Mouse (Mus musculus): Measurements from ENCODE around the gene Grasp.

Gene Grasp

GRCm38 (mm10) chr15:101248029-101248710 lies 24.2 kb downstream of the Grasp start:
- DNase-seq, result no peak

GRCm38 (mm10) chr15:101250220-101250800 lies 26.3 kb downstream of the Grasp start:
- no peak for DNase-seq

GRCm38 (mm10) chr15:101251930-101252329 lies 27.9 kb downstream of the Grasp start:
- DNase-seq, result no peak

GRCm38 (mm10) chr15:101252614-101253013 lies 28.6 kb downstream of the Grasp start:
- no peak for DNase-seq

DNA sequence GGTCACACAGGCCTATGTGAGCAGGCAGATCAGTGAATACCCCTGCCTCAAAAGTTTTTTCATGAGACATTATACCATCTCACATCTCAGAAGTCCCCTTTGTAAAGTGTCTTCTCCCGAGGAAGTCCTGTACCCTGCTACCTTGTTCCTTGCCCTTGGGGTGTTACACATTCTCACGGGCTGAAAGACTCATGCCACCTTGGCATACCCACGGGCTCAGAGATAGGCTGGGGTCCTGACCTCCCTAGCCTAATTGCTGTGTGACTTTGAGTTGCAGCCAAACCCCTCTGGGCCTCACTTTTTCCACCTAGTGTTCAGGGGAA lies 29.5 kb downstream of the Grasp start:
- no peak for DNase-seq

- peak; percentile 68 to 71 for DNase-seq
Measured at GRCm38 (mm10) chr15:101253886-101254795, 30.2 kb downstream of the Grasp start, which contains the start of gene Nr4a1. Nr4a1 (plus strand) TSS chr15:101254269.

- no peak for DNase-seq
Measured at GRCm38 (mm10) chr15:101255842-101256462, 32.0 kb downstream of the Grasp start.

DNA sequence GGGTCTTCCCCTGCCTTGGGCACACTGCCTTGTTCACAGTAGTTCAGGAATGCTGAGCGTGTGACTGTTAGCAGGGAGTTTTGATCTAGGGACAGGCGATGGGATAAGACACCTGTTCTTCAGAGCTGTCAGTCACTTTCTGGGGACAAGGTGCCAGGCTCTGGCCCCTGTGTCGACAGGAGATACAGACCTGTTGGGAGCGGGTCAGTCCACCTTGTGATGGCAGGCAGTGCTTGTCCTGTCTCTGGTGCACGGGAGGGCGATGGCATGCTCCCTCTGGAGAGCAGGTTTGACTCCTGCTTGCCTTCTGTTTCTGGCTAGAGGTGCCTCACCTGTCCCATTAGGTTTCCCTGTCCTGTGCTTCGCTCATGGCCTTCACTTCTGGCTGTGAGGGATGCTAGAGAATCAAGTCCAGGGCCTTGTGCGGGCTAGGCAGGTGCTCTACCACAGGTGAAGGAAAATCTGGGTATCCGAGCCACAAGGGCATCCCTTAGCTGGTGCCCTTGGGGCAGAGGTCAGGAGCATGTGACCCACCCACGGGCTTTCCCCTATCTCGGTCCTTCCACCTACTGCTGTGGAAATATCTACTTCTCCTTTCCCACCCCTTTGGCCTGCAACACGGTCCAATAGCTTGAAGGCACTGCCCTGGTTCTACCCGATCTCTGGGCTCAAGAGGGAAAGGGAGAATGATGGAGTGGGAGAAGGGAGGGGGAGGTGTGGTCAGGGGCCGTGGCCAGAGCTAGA lies 32.6 kb downstream of the Grasp start:
- DNase-seq, result no peak

DNA sequence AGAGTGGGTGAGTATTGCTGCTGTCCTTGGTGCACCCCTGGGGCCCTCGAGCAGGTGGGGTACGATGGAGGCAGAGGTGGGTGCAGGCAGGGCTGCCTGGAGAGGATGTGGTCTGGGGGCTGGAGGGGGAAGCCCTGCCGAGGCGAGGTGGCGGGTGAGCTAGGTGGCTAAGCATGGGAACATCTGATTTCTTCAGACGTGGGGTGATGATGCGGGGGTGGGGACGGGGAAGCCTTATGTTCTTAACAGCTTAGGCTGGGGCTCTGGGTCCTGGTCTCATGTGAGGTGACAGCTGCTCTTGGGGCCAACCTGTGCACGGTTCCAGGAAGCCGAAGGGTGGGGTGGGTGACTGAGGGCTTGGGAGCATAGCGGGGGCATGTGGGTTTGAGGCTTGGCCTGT lies 34.4 kb downstream of the Grasp start:
- peak in 1 of 2 experiments; percentile 37 for DNase-seq

- DNase-seq, result no peak
Measured at GRCm38 (mm10) chr15:101259922-101260321, 35.9 kb downstream of the Grasp start.

DNA sequence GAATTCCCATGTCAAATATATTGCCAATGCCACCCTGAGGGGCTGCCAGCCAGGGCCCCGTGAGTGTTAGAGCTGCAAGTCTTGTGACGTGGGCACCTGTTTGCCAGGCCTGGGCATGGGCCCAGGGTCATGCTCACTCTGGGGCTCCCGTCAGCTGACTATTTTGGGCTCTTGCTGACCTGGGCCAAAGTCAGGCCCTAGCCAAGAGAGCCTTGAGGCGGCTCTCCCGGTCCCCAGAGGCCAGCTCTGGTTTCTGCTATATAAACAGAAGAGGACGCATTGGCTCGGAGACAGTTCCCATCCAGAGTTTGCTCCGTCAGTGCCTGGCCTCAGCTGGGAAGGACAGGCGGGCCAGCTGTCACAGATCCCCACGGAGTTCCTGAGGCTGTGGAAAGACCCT lies 36.4 kb downstream of the Grasp start:
- no peak for DNase-seq

DNA sequence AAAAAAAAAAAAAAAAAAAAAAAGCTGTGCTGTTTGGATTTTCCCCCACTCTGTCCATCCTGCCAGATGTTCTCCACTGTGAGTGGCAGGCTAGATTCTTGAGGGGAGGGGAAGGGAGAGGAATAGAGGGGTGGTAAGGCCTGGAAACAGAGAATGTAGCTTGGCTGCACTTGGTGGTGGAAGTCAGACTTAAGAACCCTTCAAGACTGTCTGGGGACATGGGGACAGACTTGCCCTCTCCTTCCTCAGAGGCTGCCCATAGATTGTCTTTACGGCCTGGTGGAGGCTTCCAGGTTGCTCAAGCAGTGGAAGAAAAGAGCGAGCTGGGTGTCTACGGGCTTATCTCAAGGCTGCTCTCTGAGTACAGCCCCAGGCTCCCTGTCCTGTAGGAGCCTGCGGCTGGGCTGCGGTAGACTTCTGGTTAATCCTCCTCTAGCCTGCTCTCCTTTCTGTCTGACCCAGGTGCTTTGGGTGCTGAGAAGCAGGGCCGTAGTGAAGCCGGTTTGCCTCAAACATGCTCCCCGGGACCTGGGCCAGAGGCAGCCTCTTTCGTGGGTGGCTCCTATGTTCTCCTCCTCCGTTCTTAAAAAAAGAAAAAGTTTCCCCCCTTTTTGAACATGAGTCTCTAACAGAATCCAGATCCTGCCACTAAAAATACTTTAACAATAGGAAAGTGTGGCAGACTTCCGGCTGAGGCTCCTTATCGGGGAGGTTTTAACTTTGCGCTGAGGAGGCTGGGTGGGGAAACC lies 37.1 kb downstream of the Grasp start:
- DNase-seq, result no peak

DNA sequence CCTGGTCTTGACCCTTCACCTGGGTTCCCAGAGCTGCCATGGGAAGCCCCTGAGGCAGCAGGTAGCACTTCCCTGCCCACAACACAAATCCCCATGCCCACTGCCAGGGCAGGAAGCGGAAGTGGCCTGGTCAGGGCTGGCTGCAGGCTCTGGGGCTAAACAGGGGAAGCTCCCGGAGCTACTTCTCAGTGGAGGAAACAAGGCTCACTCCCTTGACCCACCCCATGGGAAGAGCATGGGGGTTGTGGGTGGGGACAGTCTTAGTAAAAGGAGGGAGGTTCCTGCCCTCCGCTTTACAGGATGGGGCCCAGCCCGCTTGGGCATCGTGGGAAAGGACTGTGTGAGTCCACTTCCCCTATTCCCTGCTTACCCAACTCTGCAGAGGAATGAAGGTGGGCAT lies 38.5 kb downstream of the Grasp start:
- peak in 1 of 2 experiments; percentile 58 for DNase-seq

DNA sequence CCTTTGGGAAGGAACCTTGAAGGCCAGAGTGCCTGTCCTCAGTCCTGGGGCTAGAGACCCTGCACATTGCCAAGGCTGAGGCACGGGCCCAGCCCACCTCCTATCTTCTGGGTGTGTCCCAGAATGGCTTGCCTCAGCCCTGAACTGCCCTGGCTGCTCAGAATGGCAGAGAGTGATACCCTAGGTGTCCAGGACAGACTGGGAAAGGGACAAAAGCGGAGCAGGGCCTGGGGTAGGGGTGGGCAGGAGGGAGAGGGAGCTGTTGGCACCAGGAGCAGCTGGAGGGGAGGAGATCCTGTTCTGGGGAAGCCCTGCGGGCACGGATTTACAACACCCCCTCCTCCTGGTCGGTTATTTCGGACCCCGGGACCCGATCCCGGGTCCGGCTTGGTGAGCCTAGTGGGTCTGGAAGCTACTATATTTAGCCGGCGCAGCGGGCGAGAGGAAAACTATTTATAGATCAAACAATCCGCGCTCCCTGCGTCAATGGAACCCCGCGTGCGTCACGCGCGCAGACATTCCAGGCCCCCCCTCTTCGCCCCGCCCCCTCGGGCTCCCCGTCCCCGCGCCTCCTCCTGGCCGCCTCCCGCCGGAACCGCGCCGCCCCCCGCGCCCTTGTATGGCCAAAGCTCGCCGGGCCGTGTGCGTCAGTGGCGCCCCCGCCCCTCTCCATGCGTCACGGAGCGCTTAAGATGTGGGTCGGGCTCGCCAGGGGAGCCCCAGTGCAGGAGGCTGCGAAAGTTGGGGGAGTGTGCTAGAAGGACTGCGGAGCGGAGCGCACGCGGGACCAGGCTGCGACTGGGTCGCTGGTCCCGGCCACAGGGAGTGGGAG lies 42.4 kb downstream of the Grasp start:
- DNase-seq, result peak; percentile 85 to 89

DNA sequence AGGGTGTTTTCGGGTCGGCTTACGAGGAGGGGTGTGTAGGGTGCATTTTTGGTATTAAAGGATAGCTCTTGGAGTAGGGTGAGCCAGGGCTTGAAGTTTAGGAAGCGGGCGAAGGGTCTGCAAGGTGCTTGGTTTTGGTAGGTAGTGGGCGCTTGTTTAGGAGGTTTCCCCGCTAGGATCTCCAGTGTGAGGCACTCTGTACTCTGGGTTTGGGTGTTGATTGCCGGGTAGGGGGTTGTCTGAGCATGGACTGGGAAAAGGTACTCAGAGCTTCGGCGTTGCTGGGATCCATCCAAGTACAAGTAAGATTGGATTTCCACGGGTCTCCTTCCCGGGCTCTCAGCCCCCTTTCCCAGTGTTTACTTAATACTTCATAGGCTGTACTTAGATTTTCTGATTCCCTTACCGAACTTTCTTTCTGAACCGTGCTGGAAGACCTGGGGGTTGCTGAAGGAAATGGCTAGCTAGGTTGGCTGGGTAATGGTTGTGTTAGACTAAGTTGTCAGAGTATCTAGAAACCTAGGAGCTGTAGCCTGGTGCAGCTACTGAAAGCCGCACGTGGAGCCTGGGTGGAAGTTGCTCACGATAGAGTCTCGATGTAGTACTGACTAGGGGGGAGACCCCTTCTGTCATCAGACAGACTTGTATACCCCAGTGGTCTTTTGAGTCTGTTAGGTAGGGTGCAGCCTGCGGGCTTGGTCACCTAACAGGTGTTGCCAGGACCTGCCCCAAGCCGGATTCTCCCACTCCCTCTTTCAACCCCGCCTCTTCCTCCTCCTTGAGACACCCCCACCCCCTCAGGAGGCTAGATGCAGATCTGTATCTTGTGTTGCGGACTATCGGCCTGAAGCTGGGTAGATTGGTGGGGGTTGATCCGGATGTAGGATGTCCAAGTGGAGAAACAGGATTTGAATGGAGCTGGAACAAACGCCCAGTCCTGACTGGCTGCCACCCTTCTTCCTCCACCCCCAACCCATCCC lies 43.4 kb downstream of the Grasp start:
- no peak for DNase-seq

GRCm38 (mm10) chr15:101270101-101270820 lies 46.3 kb downstream of the Grasp start:
- DNase-seq, result no peak

DNA sequence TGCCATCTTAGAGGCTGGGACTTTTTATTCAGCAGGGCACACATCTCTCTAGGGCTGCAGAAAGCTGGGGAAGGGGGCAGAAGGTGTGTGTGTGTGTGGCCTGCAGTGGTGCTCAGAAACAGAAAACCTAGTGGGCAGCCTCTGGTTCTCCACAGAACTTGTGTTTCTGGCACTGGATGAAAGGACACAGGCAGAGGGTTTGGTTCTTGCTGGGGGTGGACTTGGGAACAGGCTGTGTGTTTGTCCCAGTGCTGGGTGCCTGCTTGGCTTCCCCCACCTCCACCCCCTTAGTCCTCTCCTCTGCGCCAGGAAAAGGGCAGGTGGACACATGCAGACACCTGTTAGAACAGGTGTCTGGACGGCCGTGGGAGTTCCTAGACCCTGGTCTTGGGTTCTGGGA lies 47.1 kb downstream of the Grasp start:
- no peak for DNase-seq

DNA sequence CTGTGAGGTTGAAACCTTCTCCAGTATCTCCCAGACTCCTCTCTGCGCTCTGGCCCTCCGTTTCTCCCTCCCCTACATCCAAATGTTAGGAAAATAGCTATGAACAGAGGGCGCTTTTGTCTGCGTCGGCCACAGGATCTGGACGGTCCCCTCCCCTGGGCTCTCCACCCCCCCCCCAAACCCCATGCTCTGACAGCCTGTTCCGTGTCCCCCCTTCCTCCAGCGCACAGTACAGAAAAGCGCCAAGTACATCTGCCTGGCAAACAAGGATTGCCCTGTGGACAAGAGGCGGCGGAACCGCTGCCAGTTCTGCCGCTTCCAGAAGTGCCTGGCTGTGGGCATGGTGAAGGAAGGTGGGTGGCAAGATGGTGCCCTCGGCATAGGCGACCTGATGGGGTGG lies 47.5 kb downstream of the Grasp start:
- no peak for DNase-seq

DNA sequence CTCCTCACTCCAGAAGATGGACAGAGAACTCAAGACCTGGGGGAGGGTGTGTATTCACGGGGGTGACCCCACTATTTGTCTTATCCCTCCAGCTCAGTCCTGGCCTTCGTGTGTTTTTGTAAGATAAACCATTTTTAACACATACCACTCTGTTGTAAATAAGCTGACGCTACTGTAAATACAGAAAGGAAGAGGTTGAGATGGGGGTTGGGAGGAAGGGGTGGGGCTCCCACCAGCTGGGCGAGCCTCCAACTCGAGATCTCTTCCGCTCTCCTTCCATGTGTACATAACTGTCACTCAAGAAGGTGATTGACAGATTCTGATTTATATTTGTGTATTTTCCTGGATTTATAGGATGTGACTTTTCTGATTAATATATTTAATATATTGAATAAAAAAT lies 50.4 kb downstream of the Grasp start:
- DNase-seq, result no peak

Data from spleen, adult 18-20 months (tissue).